Mouse (Mus musculus) spleen, postnatal 10 days (tissue): ENCODE results near the gene Rarg.
"Not testable (repeated sequence)": the region's sequence is repeated elsewhere in the genome, so short reads cannot be mapped to it uniquely, and the experiment has no call there.

Source experiments
- DNase-seq, 2 experiments: peaks; one replicate each; pipeline ENCODE4 v3.0.0; 2021 to 2022; ENCODE audit warnings: low spot score in 2 of 2

The Rarg gene

GRCm38 (mm10) chr15:102238543-102239259 is 18.6 kb downstream of the Rarg start:
- no peak for DNase-seq

- no peak for DNase-seq
Observed at GRCm38 (mm10) chr15:102235371-102236027, 21.8 kb downstream of the Rarg start.

- DNase-seq = no peak
Observed at GRCm38 (mm10) chr15:102233896-102234295, 23.4 kb downstream of the Rarg start.

- no peak for DNase-seq
Observed at GRCm38 (mm10) chr15:102232764-102233163, 24.6 kb downstream of the Rarg start.

GRCm38 (mm10) chr15:102231748-102232147 is 25.6 kb downstream of the Rarg start, which contains the start of gene Itgb7:
Gene Itgb7, minus strand, starts transcription at chr15:102231944.
- peak in 1 of 2 experiments; percentile 72 for DNase-seq

- DNase-seq = no peak
Observed at GRCm38 (mm10) chr15:102230408-102231321, 26.7 kb downstream of the Rarg start.

- not testable (repeated sequence) for DNase-seq
Observed at GRCm38 (mm10) chr15:102225619-102226018, 31.7 kb downstream of the Rarg start.

- peak; percentile 46 to 69 for DNase-seq
Observed at GRCm38 (mm10) chr15:102224992-102225617, 32.2 kb downstream of the Rarg start.

- DNase-seq = peak; percentile 70 to 86
Observed at GRCm38 (mm10) chr15:102224186-102224991, 32.9 kb downstream of the Rarg start.

- DNase-seq = no peak
Observed at GRCm38 (mm10) chr15:102222386-102222785, 34.9 kb downstream of the Rarg start.

- DNase-seq = no peak
Observed at GRCm38 (mm10) chr15:102217325-102217724, 40.0 kb downstream of the Rarg start.

GRCm38 (mm10) chr15:102216459-102217228 is 40.7 kb downstream of the Rarg start:
- no peak for DNase-seq

GRCm38 (mm10) chr15:102215624-102216023 is 41.7 kb downstream of the Rarg start:
- DNase-seq = no peak

GRCm38 (mm10) chr15:102214132-102214531 is 43.2 kb downstream of the Rarg start:
- DNase-seq = no peak

GRCm38 (mm10) chr15:102211895-102212294 is 45.4 kb downstream of the Rarg start:
- no peak for DNase-seq

- no peak for DNase-seq
Observed at GRCm38 (mm10) chr15:102210816-102211215, 46.5 kb downstream of the Rarg start.

GRCm38 (mm10) chr15:102209114-102209513 is 48.2 kb downstream of the Rarg start:
- no peak for DNase-seq

GRCm38 (mm10) chr15:102208092-102208561 is 49.2 kb downstream of the Rarg start:
- DNase-seq = peak in 1 of 2 experiments; percentile 23

GRCm38 (mm10) chr15:102207351-102207750 is 50.0 kb downstream of the Rarg start:
- DNase-seq = no peak

GRCm38 (mm10) chr15:102205779-102206178 is 51.5 kb downstream of the Rarg start:
- no peak for DNase-seq
